Mouse (Mus musculus) C2C12 (cell line): ENCODE results near the gene Eya2.

Source experiments
- CEBPB ChIP-seq: IDR thresholded peaks from one replicate; pipeline ENCODE4 v1.6.1; 2011; ENCODE audit warnings: low read depth, mild to moderate bottlenecking, control low read depth, moderate library complexity
- CTCF ChIP-seq: IDR thresholded peaks from one replicate; pipeline ENCODE4 v1.5.1; 2011; ENCODE audit not compliant: control insufficient read depth, insufficient read depth, insufficient read length
- MAX ChIP-seq: IDR thresholded peaks from one replicate; pipeline ENCODE4 v1.6.1; 2011; ENCODE audit warnings: mild to moderate bottlenecking, control low read depth
- MYOD1 ChIP-seq: IDR thresholded peaks from one replicate; pipeline ENCODE4 v1.6.1; 2011; ENCODE audit warnings: low read depth; ENCODE audit not compliant: control insufficient read depth, insufficient read length
- MYOG ChIP-seq: IDR thresholded peaks from one replicate; pipeline ENCODE4 v1.6.1; 2011; ENCODE audit not compliant: control insufficient read depth, insufficient read length; ENCODE audit errors: extremely low read depth
- USF1 ChIP-seq: IDR thresholded peaks from one replicate; pipeline ENCODE4 v1.6.1; 2011; ENCODE audit warnings: low read depth, mild to moderate bottlenecking, control low read depth, moderate library complexity

- TF ChIP-seq CTCF (no peak), USF1 (no peak), MYOD1 (no peak), MYOG (no peak), MAX (no peak), CEBPB (no peak)
Measured at GRCm38 (mm10) chr2:165717182-165718176, 122.6 kb downstream of the Eya2 start.
